Mouse (Mus musculus) heart, postnatal 0 days (tissue): ENCODE measurements around the gene Atp6v0e.

Source experiments
- CTCF ChIP-seq: IDR thresholded peaks from 2 replicates; pipeline ENCODE4 v1.5.1; 2016; ENCODE audit warnings: antibody characterized with exemption, control low read depth, low read depth
- EP300 ChIP-seq: IDR thresholded peaks from 2 replicates; pipeline ENCODE4 v1.6.1; 2016; ENCODE audit warnings: antibody characterized with exemption, low read depth

- TF ChIP-seq CTCF = no peak
- no peak for TF ChIP-seq EP300
Observed at GRCm38 (mm10) chr17:26639791-26640190, 23.2 kb upstream of the Atp6v0e start.
